Mouse (Mus musculus) heart, postnatal 0 days (tissue): ENCODE data around the gene Plxdc1.

ENCODE experiments used
- CTCF ChIP-seq: IDR thresholded peaks from 2 replicates; pipeline ENCODE4 v1.5.1; 2016; ENCODE audit warnings: antibody characterized with exemption, control low read depth, low read depth
- EP300 ChIP-seq: IDR thresholded peaks from 2 replicates; pipeline ENCODE4 v1.6.1; 2016; ENCODE audit warnings: antibody characterized with exemption, low read depth

DNA sequence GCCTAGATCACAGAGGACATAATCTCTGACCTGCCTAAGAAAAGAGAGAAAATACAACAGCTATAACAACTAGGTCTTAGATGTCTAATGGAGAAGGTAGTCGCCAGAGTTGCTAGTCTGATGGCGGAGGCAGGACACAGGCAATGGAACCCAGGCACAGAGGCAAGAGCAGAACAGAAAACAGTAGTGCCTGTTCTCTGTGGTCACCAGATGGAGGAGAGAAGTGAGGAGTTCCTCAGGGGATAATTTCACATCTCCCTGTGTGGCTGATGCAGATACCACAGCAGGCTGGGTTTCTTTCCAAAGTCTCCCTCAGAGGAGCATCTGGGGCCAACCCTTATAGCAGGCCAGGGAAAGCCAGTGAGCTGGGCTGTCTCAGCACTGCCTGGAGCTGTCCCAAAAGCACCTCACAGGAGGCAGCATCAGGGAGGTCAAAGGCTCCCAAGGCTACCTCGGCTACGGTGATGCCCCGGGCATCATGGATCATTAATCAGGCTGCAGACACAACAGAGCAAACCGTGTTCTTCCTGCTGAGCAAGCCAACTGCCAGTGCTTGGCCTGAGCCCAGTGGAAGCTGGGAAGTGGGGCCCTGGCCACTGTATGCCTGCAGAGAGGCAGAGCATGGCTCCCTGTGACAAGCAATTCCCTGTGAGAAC is 29.2 kb downstream of the Plxdc1 start:
- TF ChIP-seq CTCF (no peak), EP300 (no peak)
